Mouse (Mus musculus) CH12.LX (cell line): ENCODE measurements around the gene Crtc3. TPM values are rescaled to one million over a fixed set of nuclear protein-coding genes. Genes with fewer than 3 reads are reported as not detected.

ENCODE experiments used
- DNase-seq: peaks from one replicate; pipeline ENCODE4 v3.0.0-alpha.2; 2013; ENCODE audit errors: extremely low read depth
- H3K27ac ChIP-seq: 2 replicates; pipeline ENCODE4 v1.5.1; 2012; ENCODE audit warnings: low read depth, mild to moderate bottlenecking, control low read depth, moderate library complexity; ENCODE audit not compliant: insufficient read depth
- H3K27me3 ChIP-seq: replicated peaks from 2 replicates; pipeline ENCODE3; 2012; ENCODE audit warnings: inconsistent platforms
- H3K36me3 ChIP-seq, 2 experiments: replicated peaks in 1 of 2; 2 replicates each; pipeline versions ENCODE3 to v1.6.1; 2012; ENCODE audit warnings: inconsistent platforms in 1 of 2, low read length in 1 of 2, mild to moderate bottlenecking in 1 of 2, mixed read lengths in 1 of 2, moderate library complexity in 1 of 2; ENCODE audit not compliant: control insufficient read depth in 1 of 2, insufficient read depth in 1 of 2
- H3K4me1 ChIP-seq, 2 experiments: 2 replicates each; pipeline ENCODE4 v1.6.1; 2012; ENCODE audit warnings: inconsistent platforms in 1 of 2, moderate library complexity in 1 of 2; ENCODE audit not compliant: insufficient read depth in 2 of 2, control insufficient read depth in 1 of 2
- H3K4me2 ChIP-seq: 2 replicates; pipeline ENCODE4 v1.6.1; 2012; ENCODE audit warnings: low read depth, mild to moderate bottlenecking, control low read depth; ENCODE audit not compliant: poor library complexity, insufficient read depth, severe bottlenecking
- H3K4me3 ChIP-seq, 3 experiments: fragments of 150-350 bp in 1 of 3; sonication (generic) in 1 of 3; replicated peaks in 1 of 3; 2 replicates each; pipeline versions ENCODE3 to v1.5.1; 2011 to 2012; ENCODE audit warnings: low read depth in 2 of 3, low read length in 2 of 3, mild to moderate bottlenecking in 2 of 3, moderate library complexity in 2 of 3, control low read depth in 1 of 3, improper control_type of control experiment in 1 of 3, inconsistent platforms in 1 of 3, mixed read lengths in 1 of 3; ENCODE audit not compliant: poor library complexity in 1 of 3
- H3K79me2 ChIP-seq: replicated peaks from 2 replicates; pipeline ENCODE4 v1.6.1; 2012; ENCODE audit warnings: mild to moderate bottlenecking, moderate library complexity; ENCODE audit not compliant: control insufficient read depth, poor library complexity, insufficient read depth, severe bottlenecking; ENCODE audit errors: extremely low read depth
- H3K9ac ChIP-seq: 2 replicates; pipeline ENCODE4 v1.6.1; 2012; ENCODE audit warnings: low read depth, mild to moderate bottlenecking, control low read depth, moderate library complexity; ENCODE audit not compliant: insufficient read depth
- H3K9me3 ChIP-seq: replicated peaks from 2 replicates; pipeline ENCODE3; 2012; ENCODE audit warnings: low read length, inconsistent platforms, mixed read lengths
- BHLHE40 ChIP-seq: IDR thresholded peaks from 2 replicates; pipeline ENCODE4 v1.6.1; 2011; ENCODE audit warnings: mild to moderate bottlenecking, low read depth, low read length, improper control_type of control experiment
- CHD1 ChIP-seq: IDR thresholded peaks from 2 replicates; pipeline ENCODE4 v1.6.1; 2012; ENCODE audit warnings: low read depth, low read length, improper control_type of control experiment, inconsistent platforms
- CTCF ChIP-seq, 2 experiments: IDR thresholded peaks in 1 of 2; conservative IDR thresholded peaks in 1 of 2; 2 replicates each; pipeline ENCODE4 v1.5.1; 2011 to 2012; ENCODE audit warnings: low read depth in 2 of 2, low read length in 2 of 2, improper control_type of control experiment in 1 of 2, inconsistent platforms in 1 of 2, mild to moderate bottlenecking in 1 of 2, moderate library complexity in 1 of 2
- E2F4 ChIP-seq: IDR thresholded peaks from 2 replicates; pipeline ENCODE4 v1.6.1; 2011; ENCODE audit warnings: low read depth, low read length, improper control_type of control experiment; ENCODE audit not compliant: insufficient replicate concordance
- ELF1 ChIP-seq: IDR thresholded peaks from 2 replicates; pipeline ENCODE4 v1.6.1; 2014; ENCODE audit warnings: low read depth, mild to moderate bottlenecking, inconsistent platforms, low read length, improper control_type of control experiment
- ETS1 ChIP-seq: conservative IDR thresholded peaks from 2 replicates; pipeline ENCODE4 v1.6.1; 2012; ENCODE audit warnings: low read depth, mild to moderate bottlenecking, inconsistent platforms, low read length, improper control_type of control experiment, moderate library complexity
- HCFC1 ChIP-seq: IDR thresholded peaks from 2 replicates; pipeline ENCODE4 v1.6.1; 2012; ENCODE audit warnings: low read depth, mild to moderate bottlenecking, inconsistent platforms, low read length, improper control_type of control experiment
- IRF4 ChIP-seq: IDR thresholded peaks from 2 replicates; pipeline ENCODE4 v1.6.1; 2014; ENCODE audit warnings: low read depth, mild to moderate bottlenecking, inconsistent platforms, low read length, improper control_type of control experiment
- JUN ChIP-seq: IDR thresholded peaks from 2 replicates; pipeline ENCODE4 v1.6.1; 2011; ENCODE audit warnings: low read depth, mild to moderate bottlenecking, low read length, improper control_type of control experiment, moderate library complexity; ENCODE audit not compliant: insufficient read depth
- JUND ChIP-seq: conservative IDR thresholded peaks from 2 replicates; pipeline ENCODE4 v1.6.1; 2011; ENCODE audit warnings: low read depth, low read length, improper control_type of control experiment
- KAT2A ChIP-seq: IDR thresholded peaks from 2 replicates; pipeline ENCODE4 v1.6.1; 2012; ENCODE audit warnings: low read length, improper control_type of control experiment, inconsistent platforms; ENCODE audit not compliant: insufficient replicate concordance
- MAFK ChIP-seq: IDR thresholded peaks from 2 replicates; pipeline ENCODE4 v1.6.1; 2011; ENCODE audit warnings: low read length, improper control_type of control experiment; ENCODE audit not compliant: insufficient replicate concordance
- MYC ChIP-seq: IDR thresholded peaks from 2 replicates; pipeline ENCODE4 v1.6.1; 2011; ENCODE audit warnings: low read depth, mild to moderate bottlenecking, improper control_type of control experiment, low read length
- RAD21 ChIP-seq: IDR thresholded peaks from 2 replicates; pipeline ENCODE4 v1.6.1; 2011; ENCODE audit warnings: low read depth, mild to moderate bottlenecking, low read length, improper control_type of control experiment, moderate library complexity
- TCF12 ChIP-seq: IDR thresholded peaks from 2 replicates; pipeline ENCODE4 v1.6.1; 2014; ENCODE audit warnings: low read depth, mild to moderate bottlenecking, inconsistent platforms, low read length, improper control_type of control experiment
- UBTF ChIP-seq: IDR thresholded peaks from 2 replicates; pipeline ENCODE4 v1.6.1; 2012; ENCODE audit warnings: low read depth, mild to moderate bottlenecking, inconsistent platforms, low read length, improper control_type of control experiment, moderate library complexity
- USF1 ChIP-seq: IDR thresholded peaks from 2 replicates; pipeline ENCODE4 v1.6.1; 2014; ENCODE audit warnings: low read depth, mild to moderate bottlenecking, inconsistent platforms, low read length, improper control_type of control experiment
- USF2 ChIP-seq: conservative IDR thresholded peaks from 2 replicates; pipeline ENCODE4 v1.6.1; 2011; ENCODE audit warnings: low read depth, low read length, improper control_type of control experiment
- ZKSCAN1 ChIP-seq: IDR thresholded peaks from 2 replicates; pipeline ENCODE4 v1.6.1; 2012; ENCODE audit warnings: low read depth, inconsistent platforms, low read length, improper control_type of control experiment, borderline replicate concordance
- ZNF384 ChIP-seq: IDR thresholded peaks from 2 replicates; pipeline ENCODE4 v1.6.1; 2012; ENCODE audit warnings: low read depth, low read length, improper control_type of control experiment, inconsistent platforms
- dilution Hi-C: fragments of 300-500 bp; cut with MboI; formaldehyde crosslinking; loops from 2 replicates; pipeline ENCODE4 v1.14.3; 2020; ENCODE audit warnings: low sequenced_read_pairs; ENCODE audit not compliant: extremely low pct_unique_long_range_greater_than_20kb, extremely low pct_ligation_motif_present
- in situ Hi-C: fragments of 300-500 bp; cut with MboI; formaldehyde crosslinking; loops from 3 replicates; pipeline ENCODE4 v1.14.3; 2019; ENCODE audit warnings: low sequenced_read_pairs, low pct_ligation_motif_present, low pct_unique_long_range_greater_than_20kb, mixed read lengths
- polyA plus RNA-seq: library from polyadenylated mRNA; unstranded; fragments of >175 nt; gene quantifications from 2 replicates; pipeline ENCODE4 v1.2.1, GENCODE M21; 2012; ENCODE audit warnings: low read depth; ENCODE audit not compliant: insufficient read length
- total RNA-seq, 2 experiments: library from RNA; depleted of rRNA; stranded (reverse); fragments of 300-350 nt in 1 of 2; fragments of >200 nt in 1 of 2; gene quantifications; 2 replicates each; pipeline ENCODE4 v1.2.3; 2012 to 2014

Crtc3 gene
- total and polyA plus RNA-seq, 3 experiments = 1.2 to 9.1 (median 4.4) TPM

- no peak for TF ChIP-seq JUN
Measured at GRCm38 (mm10) chr7:80542139-80542831, 146.4 kb downstream of the Crtc3 start (continued).

GRCm38 (mm10) chr7:80539581-80539980 is 149.1 kb downstream of the Crtc3 start:
- peaks cover 1% of the 10 kb centered on the region for H3K27me3 ChIP-seq
- H3K9me3 ChIP-seq = no peaks in the 10 kb centered on the region
- peaks cover 0 to 3% of the 10 kb centered on the region in 2 experiments; a peak in 1 of 4 replicates for H3K4me1 ChIP-seq
- no peak for TF ChIP-seq ELF1
- TF ChIP-seq E2F4 = no peak
- TF ChIP-seq USF1 = no peak
- TF ChIP-seq USF2 = no peak
- no peak for TF ChIP-seq TCF12
- TF ChIP-seq RAD21 = no peak
- no peak for TF ChIP-seq CHD1
- no peak for TF ChIP-seq HCFC1
- TF ChIP-seq UBTF = no peak
- TF ChIP-seq MAFK = no peak
- TF ChIP-seq KAT2A = no peak
- no peak for TF ChIP-seq MYC
- TF ChIP-seq ZKSCAN1 = no peak
- TF ChIP-seq CTCF (conservative IDR thresholded peaks at IDR 0.05 in 1 of 2, IDR thresholded peaks at IDR 0.05 in 1 of 2; ENCODE audit: low read depth in 2 of 2, low read length in 2 of 2) = no peak
- no peak for TF ChIP-seq IRF4
- TF ChIP-seq ETS1 = no peak
- no peak for TF ChIP-seq JUND
- no peak for TF ChIP-seq ZNF384
- no peak for TF ChIP-seq BHLHE40
- no peak overlapping the region for H3K9ac ChIP-seq
- H3K4me2 ChIP-seq = no peak overlapping the region
- DNase-seq = no peak
- no peaks in the 10 kb centered on the region for H3K79me2 ChIP-seq
- H3K36me3 ChIP-seq = no peaks in the 10 kb centered on the region
- dilution Hi-C loops = no loop called here
- in situ Hi-C loops = no loop called here
- H3K27ac ChIP-seq = no peak overlapping the region
- no peak overlapping the region for H3K4me3 ChIP-seq

Other genes starting within 250 kb of the Crtc3 start
- 24.1 and 25.6 TPM in 2 replicates for gene Blm, start 153.8 kb downstream of the Crtc3 start, total RNA-seq (2012; rRNA removed)
- 36.4 and 41.4 TPM in 2 replicates for gene Blm, start 153.8 kb downstream of the Crtc3 start, total RNA-seq (2014; rRNA removed)
- 56.2 TPM in 2 replicates for gene Blm, start 153.8 kb downstream of the Crtc3 start, polyA plus RNA-seq
- gene Iqgap1, start 137.1 kb upstream of the Crtc3 start, total RNA-seq (2012; rRNA removed) = 77.0 and 87.5 TPM in 2 replicates
- 43.1 and 49.6 TPM in 2 replicates for gene Iqgap1, start 137.1 kb upstream of the Crtc3 start, total RNA-seq (2014; rRNA removed)
- 83.1 and 126 TPM in 2 replicates for gene Iqgap1, start 137.1 kb upstream of the Crtc3 start, polyA plus RNA-seq
- gene Zscan2, start 172.0 kb upstream of the Crtc3 start, total RNA-seq (2012; rRNA removed) = 2.3 and 3.7 TPM in 2 replicates
- 0.82 and 1.3 TPM in 2 replicates for gene Zscan2, start 172.0 kb upstream of the Crtc3 start, total RNA-seq (2014; rRNA removed)
- gene Zscan2, start 172.0 kb upstream of the Crtc3 start, polyA plus RNA-seq = 1.7 TPM in 2 replicates
- 42.4 and 48.9 TPM in 2 replicates for gene Wdr73, start 212.4 kb upstream of the Crtc3 start, total RNA-seq (2012; rRNA removed)
- 55.7 and 64.2 TPM in 2 replicates for gene Wdr73, start 212.4 kb upstream of the Crtc3 start, total RNA-seq (2014; rRNA removed)
- gene Wdr73, start 212.4 kb upstream of the Crtc3 start, polyA plus RNA-seq = 44.6 and 48.1 TPM in 2 replicates
- gene Nmb, start 216.2 kb upstream of the Crtc3 start, total RNA-seq (2012; rRNA removed) = 0.47 and 0.67 TPM in 2 replicates
- gene Nmb, start 216.2 kb upstream of the Crtc3 start, total RNA-seq (2014; rRNA removed) = 0.66 TPM in 1 of 2 replicates, not detected in the other
- 0.47 and 1.1 TPM in 2 replicates for gene Nmb, start 216.2 kb upstream of the Crtc3 start, polyA plus RNA-seq